Mouse (Mus musculus) midbrain, embryonic 14.5 days (tissue): ENCODE results near the gene Oxa1l. TPM values are rescaled to one million over a fixed set of nuclear protein-coding genes. Genes with fewer than 3 reads are reported as not detected.

ENCODE experiments used
- ATAC-seq: fragments of 200-750 bp; cut with Nextera tagmentation; 2 replicates; pipeline ENCODE4 v1.8.0; 2017; ENCODE audit warnings: moderate number of reproducible peaks, moderate library complexity; ENCODE audit not compliant: low FRiP score, low TSS enrichment
- DNase-seq: peaks from one replicate; pipeline ENCODE4 v3.0.0-alpha.2; 2015
- H3K27ac ChIP-seq: fragments of 300-500 bp; sonication (generic); replicated peaks from 2 replicates; pipeline ENCODE4 v1.5.1; 2014; ENCODE audit warnings: mild to moderate bottlenecking, low read depth, low read length, moderate library complexity
- H3K27me3 ChIP-seq: fragments of 300-500 bp; sonication (generic); 2 replicates; pipeline ENCODE4 v1.6.1; 2014; ENCODE audit warnings: low read length, control low read depth, mixed read lengths; ENCODE audit not compliant: control insufficient read depth, insufficient read depth
- H3K36me3 ChIP-seq: fragments of 300-500 bp; sonication (generic); 2 replicates; pipeline ENCODE4 v1.6.1; 2014; ENCODE audit warnings: low read length, control low read depth; ENCODE audit not compliant: control insufficient read depth, insufficient read depth
- H3K4me1 ChIP-seq: fragments of 300-500 bp; sonication (generic); 2 replicates; pipeline ENCODE4 v1.6.1; 2014; ENCODE audit warnings: mild to moderate bottlenecking, antibody characterized with exemption, low read length, control low read depth; ENCODE audit not compliant: control insufficient read depth, insufficient read depth
- H3K4me2 ChIP-seq: fragments of 300-500 bp; sonication (generic); 2 replicates; pipeline ENCODE4 v1.6.1; 2014; ENCODE audit warnings: mild to moderate bottlenecking, low read length, moderate library complexity
- H3K4me3 ChIP-seq: fragments of 300-500 bp; sonication (generic); replicated peaks from 2 replicates; pipeline ENCODE4 v1.5.1; 2014; ENCODE audit warnings: low read depth, low read length
- H3K9ac ChIP-seq: fragments of 300-500 bp; sonication (generic); replicated peaks from 2 replicates; pipeline ENCODE4 v1.6.1; 2014; ENCODE audit warnings: mild to moderate bottlenecking, low read length, moderate library complexity
- H3K9me3 ChIP-seq: fragments of 300-500 bp; sonication (generic); 2 replicates; pipeline ENCODE4 v1.6.1; 2016; ENCODE audit warnings: low read length, control low read depth, mixed read lengths; ENCODE audit not compliant: control insufficient read depth
- WGBS: fragments of 180-500 bp; shearing (Covaris S2); extraction: QIAGEN DNeasy Blood & Tissue Kit; methylation state at CpG from one replicate; pipeline ENCODE4 v1.1.7; 2014; 5-methylcytosine and 5-hydroxymethylcytosine counted together
- polyA plus RNA-seq: library from polyadenylated mRNA; unstranded; fragments of >200 nt; fragmentation: Nextera tagmentation; extraction: Ambion mirVana; gene quantifications from 2 replicates; pipeline ENCODE4 v1.2.1, GENCODE M21; 2014

The Oxa1l gene
- polyA plus RNA-seq, 1 experiment from 2014 or later, result 58.6 TPM

- Histone ChIP-seq H3K9ac (no peak within 1 kb of the TSS), H3K4me3 (no peak within 1 kb of the TSS), H3K4me2 (no peak within 1 kb of the TSS), H3K27me3 (peaks cover 7% of the 10 kb centered on the region; the same call in 1 of the 2 replicates), H3K9me3 (no peaks in the 10 kb centered on the region), H3K27ac (no peak within 1 kb of the TSS), H3K36me3 (no peaks in the 10 kb centered on the region), H3K4me1 (no peaks in the 10 kb centered on the region)
- ATAC-seq (no peak), DNase-seq (no peak)
- 10% methylated on average over 19 of the region's 19 CpGs for WGBS
These were observed 57.0 kb downstream of the Oxa1l start, which contains the start of gene Slc7a7 for GRCm38 (mm10) chr14:54417623-54418081. TSS of gene Slc7a7 (minus strand) at chr14:54417780.

Other genes starting within 250 kb of the Oxa1l start
- gene Dad1, start 106.7 kb upstream of the Oxa1l start, polyA plus RNA-seq, result 338 and 385 TPM in 2 replicates
- gene Abhd4, start 106.6 kb upstream of the Oxa1l start, polyA plus RNA-seq, result 46.6 and 48.0 TPM in 2 replicates
- gene Olfr49, start 75.9 kb upstream of the Oxa1l start, polyA plus RNA-seq, result not detected in 2 replicates
- gene Slc7a7, start 56.9 kb downstream of the Oxa1l start, polyA plus RNA-seq, result 3.5 and 4.0 TPM in 2 replicates
- 293 and 337 TPM in 2 replicates for gene Mrpl52, start 66.1 kb downstream of the Oxa1l start, polyA plus RNA-seq
- gene Mmp14, start 70.8 kb downstream of the Oxa1l start, polyA plus RNA-seq, result 36.2 and 58.5 TPM in 2 replicates
- gene Lrp10, start 103.3 kb downstream of the Oxa1l start, polyA plus RNA-seq, result 26.1 and 27.5 TPM in 2 replicates
- gene Rem2, start 115.3 kb downstream of the Oxa1l start, polyA plus RNA-seq, result 37.2 and 44.6 TPM in 2 replicates
- gene Prmt5, start 156.7 kb downstream of the Oxa1l start, polyA plus RNA-seq, result 76.9 and 92.5 TPM in 2 replicates
- 13.3 and 14.7 TPM in 2 replicates for gene Haus4, start 193.8 kb downstream of the Oxa1l start, polyA plus RNA-seq
- gene Ajuba, start 216.7 kb downstream of the Oxa1l start, polyA plus RNA-seq, result 3.6 and 4.8 TPM in 2 replicates
- 5.4 and 6.1 TPM in 2 replicates for gene 4931414P19Rik, start 245.2 kb downstream of the Oxa1l start, polyA plus RNA-seq